Mouse (Mus musculus): Measurements from ENCODE around the gene Cog8. TPM values are rescaled to one million over a fixed set of nuclear protein-coding genes. Genes with fewer than 3 reads are reported as not detected.

Gene Cog8
- total RNA-seq (2015), result 13.2 and 18.1 TPM in 2 replicates
- total RNA-seq (2017), result 22.8 and 25.6 TPM in 2 replicates

- peak; percentile 96 for ATAC-seq (replicated peaks; ENCODE audit: poor library complexity)
These were observed at the start of gene Cog8, which contains the start of gene Nip7 for GRCm38 (mm10) chr8:107056076-107056972. Cog8 (minus strand) TSS chr8:107056689. Nip7 (plus strand) TSS chr8:107056877.

- ATAC-seq (replicated peaks; ENCODE audit: poor library complexity), result peak; percentile 96
These were observed 48.1 kb upstream of the Cog8 start for GRCm38 (mm10) chr8:107104547-107104946.

GRCm38 (mm10) chr8:107100635-107101034 is 44.1 kb upstream of the Cog8 start:
- ATAC-seq (replicated peaks; ENCODE audit: poor library complexity), result no peak

GRCm38 (mm10) chr8:107096366-107097036 is 40.0 kb upstream of the Cog8 start, which contains the start of gene Terf2:
Terf2 (minus strand) TSS chr8:107096547.
- ATAC-seq (replicated peaks; ENCODE audit: poor library complexity), result peak; percentile 97

- peak; percentile 14 for ATAC-seq (replicated peaks; ENCODE audit: poor library complexity)
These were observed 39.4 kb upstream of the Cog8 start for GRCm38 (mm10) chr8:107095717-107096365.

GRCm38 (mm10) chr8:107090531-107090930 is 34.0 kb upstream of the Cog8 start:
- ATAC-seq (replicated peaks; ENCODE audit: poor library complexity), result no peak

- ATAC-seq (replicated peaks; ENCODE audit: poor library complexity), result no peak
These were observed 32.1 kb upstream of the Cog8 start for GRCm38 (mm10) chr8:107088526-107089063.

DNA sequence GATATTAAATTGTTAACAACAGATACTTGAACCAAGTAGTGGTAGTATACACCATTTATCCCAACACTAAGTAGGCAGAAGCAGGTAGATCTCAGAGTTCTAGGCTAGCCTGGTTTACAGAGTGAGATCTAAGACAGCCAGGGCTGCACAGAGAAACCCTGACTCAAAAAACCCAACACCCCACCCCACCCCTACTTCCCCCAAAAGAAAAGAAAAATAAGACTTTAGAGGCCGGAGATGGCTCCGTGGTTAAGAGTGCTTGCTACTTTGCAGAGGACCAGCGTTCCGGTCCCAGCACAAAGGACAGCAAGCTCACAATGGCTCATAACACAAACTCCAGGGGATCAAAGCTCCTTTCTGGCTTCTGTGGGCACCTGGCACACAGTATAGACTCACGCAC is 29.5 kb upstream of the Cog8 start:
- ATAC-seq (replicated peaks; ENCODE audit: poor library complexity), result no peak

DNA sequence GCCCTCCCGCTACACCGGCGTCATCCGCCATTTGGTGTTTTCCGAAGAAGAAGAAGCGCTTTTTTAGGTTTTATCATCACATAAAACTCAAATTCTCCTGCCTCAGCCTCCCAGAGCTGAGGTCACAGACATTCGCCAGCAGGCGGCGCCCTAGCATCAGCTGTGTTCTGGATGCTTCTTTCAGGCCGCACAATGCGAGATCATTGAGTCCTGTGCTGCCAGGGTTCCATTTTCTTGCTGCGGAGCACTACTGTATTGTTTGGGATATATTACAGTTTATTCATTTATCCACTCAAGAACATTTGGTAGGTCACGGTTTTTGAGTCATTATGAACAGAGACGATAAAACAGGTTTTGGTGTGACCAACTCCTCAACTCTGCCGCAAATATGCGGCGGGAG is 28.9 kb upstream of the Cog8 start:
- peak; percentile 48; the same call in 1 of the 2 replicates for ATAC-seq (replicated peaks; ENCODE audit: poor library complexity)

DNA sequence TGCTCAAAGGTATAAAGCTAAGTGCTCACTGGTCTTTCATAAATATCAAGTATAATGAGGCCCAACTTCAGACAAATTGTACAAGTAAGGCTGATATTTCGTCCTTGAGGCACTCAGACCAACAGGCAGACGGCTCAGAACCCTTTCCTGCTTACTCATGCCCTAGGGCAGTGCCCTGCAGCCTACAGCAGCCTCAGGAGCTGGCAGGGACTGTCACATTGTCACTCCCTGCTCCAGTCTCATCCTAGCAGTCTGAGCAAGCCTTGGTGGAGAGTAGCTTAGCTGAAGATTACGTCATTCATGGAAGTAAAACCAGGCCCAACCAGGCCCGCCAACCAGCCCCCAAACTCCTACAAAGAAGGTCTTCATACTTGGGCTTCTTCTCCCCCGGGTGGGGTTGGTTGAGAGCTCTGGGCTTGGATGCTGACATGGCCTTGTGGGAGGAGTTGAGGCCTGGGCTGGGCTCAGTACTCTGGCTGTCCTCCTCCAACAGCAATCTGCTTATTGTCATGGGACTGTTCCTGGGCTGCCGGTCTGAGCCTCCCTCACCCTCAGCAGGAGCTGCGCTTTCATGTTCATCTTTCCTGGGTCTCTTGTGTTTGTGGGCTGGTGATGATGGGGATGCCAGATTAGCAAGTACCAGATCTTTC is 19.9 kb upstream of the Cog8 start:
- ATAC-seq (replicated peaks; ENCODE audit: poor library complexity), result no peak

GRCm38 (mm10) chr8:107074128-107074527 is 17.6 kb upstream of the Cog8 start:
- ATAC-seq (replicated peaks; ENCODE audit: poor library complexity), result no peak

GRCm38 (mm10) chr8:107073706-107074105 is 17.2 kb upstream of the Cog8 start:
- ATAC-seq (replicated peaks; ENCODE audit: poor library complexity), result 0 out of 2 replicates have a peak, but pooled peaks have one; percentile 24

GRCm38 (mm10) chr8:107065511-107066496 is 9.3 kb upstream of the Cog8 start, which contains the start of gene Tmed6:
Tmed6 (minus strand) TSS chr8:107065644.
- peak; percentile 98 for ATAC-seq (replicated peaks; ENCODE audit: poor library complexity)

DNA sequence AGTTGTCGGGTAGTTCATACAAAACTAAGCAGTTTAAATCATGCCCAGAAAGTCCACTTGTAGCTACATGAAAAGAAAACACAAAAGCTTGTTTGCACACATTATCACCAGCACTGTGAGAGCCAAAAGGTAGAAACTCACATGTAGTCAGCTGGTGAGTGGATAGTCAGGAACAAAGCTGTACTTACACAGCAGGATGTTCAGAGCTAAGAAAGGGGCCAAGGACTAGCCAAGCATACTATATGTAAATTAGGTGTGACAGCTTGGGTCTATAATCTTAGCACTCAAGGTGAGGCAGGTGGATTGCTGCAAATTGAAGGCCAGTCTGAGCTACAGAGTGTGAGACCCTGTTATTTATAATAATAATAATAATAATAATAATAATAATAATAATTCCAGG is 6.1 kb upstream of the Cog8 start:
- no peak for ATAC-seq (replicated peaks; ENCODE audit: poor library complexity)

- peak; percentile 59 for ATAC-seq (replicated peaks; ENCODE audit: poor library complexity)
These were observed 482 bp upstream of the Cog8 start for GRCm38 (mm10) chr8:107056973-107057369.

- no peak for ATAC-seq (replicated peaks; ENCODE audit: poor library complexity)
These were observed 4.4 kb downstream of the Cog8 start for GRCm38 (mm10) chr8:107052046-107052445.

DNA sequence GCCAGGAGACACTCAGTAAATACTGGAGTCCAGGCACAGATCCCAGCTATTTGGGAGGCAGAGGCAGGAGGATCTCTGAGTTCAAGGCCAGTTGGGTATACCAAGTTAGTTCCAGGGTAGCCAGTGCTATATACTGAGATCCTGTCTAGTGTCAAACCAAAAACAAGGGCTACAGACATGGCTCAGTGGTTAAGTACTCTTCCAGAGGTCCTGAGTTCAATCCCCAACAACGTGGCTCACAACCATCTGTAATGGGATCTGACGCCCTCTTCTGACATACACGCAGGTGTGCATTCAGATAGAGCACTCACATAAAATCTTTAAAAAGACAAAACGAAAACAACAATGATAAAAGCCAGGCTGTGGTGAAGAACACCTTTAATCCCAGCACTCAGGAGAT is 7.0 kb downstream of the Cog8 start:
- no peak for ATAC-seq (replicated peaks; ENCODE audit: poor library complexity)

- peak; percentile 76 for ATAC-seq (replicated peaks; ENCODE audit: poor library complexity)
These were observed 8.2 kb downstream of the Cog8 start, which contains the start of gene Pdf for GRCm38 (mm10) chr8:107048061-107048941. Pdf (minus strand) TSS chr8:107048614.
